Mouse (Mus musculus) lung, postnatal 4 days (tissue): ENCODE data around the gene Rbm4b.
A peak's percentile ranks its signal among the peaks of the same experiment; 100 is the strongest.

Experiments used
- DNase-seq, 2 experiments: peaks; one replicate each; pipeline ENCODE4 v3.0.0; 2021

Rbm4b gene

DNA sequence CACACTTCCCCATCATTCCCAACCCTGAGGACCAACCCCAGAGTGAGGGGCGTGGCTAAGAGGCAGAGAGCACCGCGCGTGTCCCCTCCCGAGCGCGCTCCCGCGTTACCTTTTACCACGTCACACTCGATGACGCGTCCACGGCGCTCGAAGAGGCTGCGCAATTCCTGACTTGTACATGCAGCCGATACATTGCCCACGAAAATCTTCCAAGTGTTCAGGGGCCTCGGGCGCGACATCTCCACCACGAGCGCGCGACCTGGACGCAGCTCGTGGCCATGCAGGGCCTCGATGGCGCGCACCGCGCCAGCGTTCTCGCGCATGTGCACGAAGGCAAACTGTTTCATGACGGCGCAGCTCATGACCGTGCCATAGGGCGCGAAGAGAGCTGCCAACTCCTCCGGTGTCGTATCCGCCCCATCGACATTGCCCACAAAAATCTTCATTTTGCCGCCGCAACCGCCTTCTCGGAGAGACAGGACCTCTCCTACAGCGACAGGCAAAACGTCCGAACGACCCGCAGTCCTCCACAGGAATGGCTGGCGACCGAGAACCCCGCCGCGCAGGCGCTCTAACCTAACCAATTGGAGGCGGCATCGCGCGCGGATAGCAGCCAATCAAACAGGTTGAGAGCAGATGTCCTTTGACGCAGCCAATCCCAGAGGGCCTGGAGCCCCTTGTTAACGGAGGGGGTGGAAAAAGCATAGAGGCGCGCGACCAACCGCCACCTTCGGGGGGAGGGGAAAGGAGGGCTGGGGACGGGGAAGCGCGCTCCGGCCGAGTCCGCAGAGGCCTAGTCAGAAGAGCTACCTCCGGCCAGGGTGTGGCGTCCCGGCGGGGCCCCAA, 55.0 kb downstream of the Rbm4b start, which contains the start of the genes Gm21992 and Rbm14:
Gene Gm21992 (minus strand): TSS at position 550 of the 846 bp plus-strand sequence.
Gene Rbm14 (minus strand): TSS at position 572 of the 846 bp plus-strand sequence.
- DNase-seq, result peak; percentile 98 to 99

DNA sequence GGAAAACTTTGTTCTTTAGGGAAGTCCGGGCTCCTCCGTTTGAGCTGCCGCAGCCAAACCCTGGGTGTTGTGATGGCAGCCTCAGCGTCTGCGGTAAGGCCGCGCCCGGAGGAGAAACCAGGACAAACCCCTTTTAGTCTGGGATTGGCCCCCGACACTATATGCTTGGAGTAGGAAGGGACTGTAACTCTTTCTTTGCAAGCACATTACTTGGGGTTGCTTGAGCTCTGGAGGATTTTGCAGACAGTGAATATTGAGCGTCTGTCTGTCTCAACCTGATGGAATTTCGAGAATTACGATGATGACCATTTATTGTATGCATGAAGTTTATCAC, 55.6 kb downstream of the Rbm4b start:
- no peak for DNase-seq

DNA sequence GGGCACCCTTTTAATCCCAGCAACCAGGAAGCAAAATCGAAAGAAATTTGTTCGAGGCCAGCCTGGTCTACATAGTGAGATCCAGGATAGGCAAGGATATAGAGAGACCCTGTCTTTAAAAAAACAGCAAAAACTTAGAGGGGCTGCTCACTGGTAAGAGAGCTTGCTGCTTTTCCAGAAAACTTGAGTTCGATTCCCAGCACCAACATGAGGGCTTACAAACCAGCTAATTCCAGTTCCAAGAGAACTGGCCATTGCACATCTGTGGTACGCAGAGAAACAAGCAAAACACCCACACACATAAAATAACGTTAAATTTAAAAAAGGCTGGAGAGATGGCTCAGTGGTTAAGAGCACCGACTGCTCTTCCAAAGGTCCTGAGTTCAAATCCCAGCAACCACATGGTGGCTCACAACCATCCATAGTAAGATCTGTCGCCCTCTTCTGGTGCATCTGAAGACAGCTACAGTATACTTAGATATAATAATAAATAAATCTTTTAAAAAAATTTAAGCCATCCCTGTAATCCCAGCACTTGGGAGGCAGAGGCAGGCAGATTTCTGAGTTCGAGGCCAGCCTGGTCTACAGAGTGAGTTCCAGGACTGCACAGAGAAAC, 56.1 kb downstream of the Rbm4b start:
- peak in 1 of 2 experiments; percentile 16 for DNase-seq

DNA sequence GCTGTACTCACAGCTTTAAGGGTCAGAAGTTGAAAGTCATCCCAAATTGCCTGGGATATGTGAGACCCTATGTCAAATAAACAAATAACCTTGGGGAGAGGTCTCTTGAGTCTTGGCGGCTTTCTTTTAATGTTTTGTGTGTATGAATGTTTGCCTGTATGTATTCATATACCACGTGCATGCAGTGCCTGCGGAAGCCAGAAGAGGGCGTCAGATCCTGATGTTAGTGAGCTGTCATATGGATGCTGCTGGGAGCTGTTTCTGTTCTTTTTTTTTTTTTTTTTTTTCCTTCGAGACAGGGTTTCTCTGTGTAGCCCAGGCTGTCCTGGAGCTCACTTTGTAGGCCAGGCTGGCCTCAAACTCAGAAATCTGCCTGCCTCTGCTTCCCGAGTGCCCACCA, 56.7 kb downstream of the Rbm4b start:
- DNase-seq, result peak in 1 of 2 experiments; percentile 31
